Mouse (Mus musculus): ENCODE data around the gene Asf1b. TPM values are rescaled to one million over a fixed set of nuclear protein-coding genes. Genes with fewer than 3 reads are reported as not detected.

Asf1b gene
- polyA plus RNA-seq, 1 experiment from 2014 or later = 114 TPM

- Histone ChIP-seq H3K36me3 (peaks cover 43% of the 10 kb centered on the region), H3K27ac (peak overlapping the region; percentile 92), H3K27me3 (no peaks in the 10 kb centered on the region), H3K4me3 (replicated peaks) (peak overlapping the region; percentile 88), H3K4me1 (replicated peaks) (peaks cover 69% of the 10 kb centered on the region), H3K4me2 (peak overlapping the region; percentile 97), H3K9me3 (replicated peaks) (no peaks in the 10 kb centered on the region), H3K9ac (peak overlapping the region; percentile 91)
- under 1% methylated on average over 75 of the region's 103 CpGs for WGBS (ENCODE audit: insufficient replicate concordance)
- ATAC-seq (ENCODE audit: low read depth) = peak; percentile 85
- peak; percentile 80 for DNase-seq
These were observed 41.5 kb downstream of the Asf1b start for GRCm38 (mm10) chr8:83996567-83997505.

- peak within 1 kb of the TSS; percentile 92 for H3K27ac ChIP-seq
- H3K4me3 ChIP-seq (replicated peaks) = peak within 1 kb of the TSS; percentile 88
- peak; percentile 38 for DNase-seq
- H3K9me3 ChIP-seq (replicated peaks) = no peaks in the 10 kb centered on the region
- no peaks in the 10 kb centered on the region for H3K27me3 ChIP-seq
- no peak for ATAC-seq (ENCODE audit: low read depth)
- WGBS (ENCODE audit: insufficient replicate concordance) = under 1% methylated on average over 55 of the region's 112 CpGs
- H3K4me2 ChIP-seq = peak within 1 kb of the TSS; percentile 97
- peaks cover 69% of the 10 kb centered on the region for H3K4me1 ChIP-seq (replicated peaks)
- H3K9ac ChIP-seq = peak within 1 kb of the TSS; percentile 91
- peaks cover 48% of the 10 kb centered on the region for H3K36me3 ChIP-seq
These were observed 42.3 kb downstream of the Asf1b start, which contains the start of gene Samd1 for GRCm38 (mm10) chr8:83997511-83998141. Gene Samd1, plus strand, starts transcription at chr8:83997672.

- WGBS (ENCODE audit: insufficient replicate concordance) = 3% methylated on average over 78 of the region's 92 CpGs
- peak; percentile 48 for DNase-seq
These were observed 43.1 kb downstream of the Asf1b start for GRCm38 (mm10) chr8:83998231-83999056.

GRCm38 (mm10) chr8:83999057-83999705 lies 43.9 kb downstream of the Asf1b start:
- Histone ChIP-seq H3K36me3 (peaks cover 51% of the 10 kb centered on the region), H3K9me3 (replicated peaks) (no peaks in the 10 kb centered on the region), H3K4me3 (replicated peaks) (peak overlapping the region; percentile 88), H3K4me1 (replicated peaks) (peaks cover 69% of the 10 kb centered on the region), H3K4me2 (peak overlapping the region; percentile 97), H3K27me3 (no peaks in the 10 kb centered on the region), H3K9ac (peak overlapping the region; percentile 88), H3K27ac (peak overlapping the region; percentile 85; the same call in 1 of the 2 replicates)
- 73% methylated on average over 16 of the region's 16 CpGs for WGBS (ENCODE audit: insufficient replicate concordance)
- ATAC-seq (ENCODE audit: low read depth) (no peak), DNase-seq (no peak)

More at GRCm38 (mm10) chr8:83998231-83999056, 43.1 kb downstream of the Asf1b start:
- no peaks in the 10 kb centered on the region for H3K9me3 ChIP-seq (replicated peaks)
- H3K9ac ChIP-seq = peak overlapping the region; percentile 88
- H3K4me2 ChIP-seq = peak overlapping the region; percentile 97
- H3K27ac ChIP-seq = peak overlapping the region; percentile 85
- peak overlapping the region; percentile 88 for H3K4me3 ChIP-seq (replicated peaks)
- no peaks in the 10 kb centered on the region for H3K27me3 ChIP-seq
- no peak for ATAC-seq (ENCODE audit: low read depth)
- H3K4me1 ChIP-seq (replicated peaks) = peaks cover 68% of the 10 kb centered on the region
- H3K36me3 ChIP-seq = peaks cover 53% of the 10 kb centered on the region

GRCm38 (mm10) chr8:83999825-84000224 lies 44.5 kb downstream of the Asf1b start:
- H3K4me3 ChIP-seq (replicated peaks) = peak overlapping the region; percentile 88
- ATAC-seq (ENCODE audit: low read depth) (no peak), DNase-seq (no peak)
- 88% methylated on average over 2 of the region's 2 CpGs for WGBS (ENCODE audit: insufficient replicate concordance)
- peaks cover 46% of the 10 kb centered on the region for H3K36me3 ChIP-seq
- H3K27ac ChIP-seq = no peak overlapping the region
- H3K9ac ChIP-seq = no peak overlapping the region; the same call in 1 of the 2 replicates
- peak overlapping the region; percentile 97 for H3K4me2 ChIP-seq
- H3K4me1 ChIP-seq (replicated peaks) = peaks cover 67% of the 10 kb centered on the region
- no peaks in the 10 kb centered on the region for H3K27me3 ChIP-seq
- H3K9me3 ChIP-seq (replicated peaks) = no peaks in the 10 kb centered on the region

GRCm38 (mm10) chr8:84001281-84002000 lies 46.1 kb downstream of the Asf1b start, which contains the start of gene 1700067K01Rik:
Gene 1700067K01Rik, plus strand, starts transcription at chr8:84001502.
- H3K36me3 ChIP-seq = peaks cover 46% of the 10 kb centered on the region
- H3K4me1 ChIP-seq (replicated peaks) = peaks cover 63% of the 10 kb centered on the region
- H3K4me2 ChIP-seq = peak within 1 kb of the TSS; percentile 10; the same call in 1 of the 2 replicates
- H3K9me3 ChIP-seq (replicated peaks) = no peaks in the 10 kb centered on the region
- no peak within 1 kb of the TSS for H3K27ac ChIP-seq
- ATAC-seq (ENCODE audit: low read depth) (no peak), DNase-seq (no peak)
- H3K27me3 ChIP-seq = no peaks in the 10 kb centered on the region
- H3K9ac ChIP-seq = no peak within 1 kb of the TSS
- H3K4me3 ChIP-seq (replicated peaks) = no peak within 1 kb of the TSS
- 80% methylated on average over 61 of the region's 61 CpGs for WGBS (ENCODE audit: insufficient replicate concordance)

- Histone ChIP-seq H3K9me3 (replicated peaks) (no peaks in the 10 kb centered on the region), H3K4me2 (no peak overlapping the region), H3K9ac (no peak overlapping the region), H3K27me3 (no peaks in the 10 kb centered on the region), H3K27ac (no peak overlapping the region), H3K36me3 (peaks cover 46% of the 10 kb centered on the region), H3K4me1 (replicated peaks) (peaks cover 61% of the 10 kb centered on the region), H3K4me3 (replicated peaks) (no peak overlapping the region)
- no peak for DNase-seq
- ATAC-seq (ENCODE audit: low read depth) = no peak
- 68% methylated on average over 12 of the region's 12 CpGs for WGBS (ENCODE audit: insufficient replicate concordance)
These were observed 47.8 kb downstream of the Asf1b start for GRCm38 (mm10) chr8:84002957-84003611.

GRCm38 (mm10) chr8:84003612-84004246 lies 48.4 kb downstream of the Asf1b start:
- ATAC-seq (ENCODE audit: low read depth) (no peak), DNase-seq (no peak)
- H3K4me2 ChIP-seq = peak overlapping the region; percentile 88
- WGBS (ENCODE audit: insufficient replicate concordance) = 73% methylated on average over 6 of the region's 6 CpGs
- H3K4me3 ChIP-seq (replicated peaks) = peak overlapping the region; percentile 65; the same call in 1 of the 2 replicates
- H3K27me3 ChIP-seq = 0 out of 2 replicates have a peak, but pooled peaks cover 3% of the 10 kb centered on the region
- H3K4me1 ChIP-seq (replicated peaks) = peaks cover 56% of the 10 kb centered on the region
- H3K27ac ChIP-seq = peak overlapping the region; percentile 84
- peak overlapping the region; percentile 76; the same call in 1 of the 2 replicates for H3K9ac ChIP-seq
- H3K9me3 ChIP-seq (replicated peaks) = no peaks in the 10 kb centered on the region
- peaks cover 45% of the 10 kb centered on the region for H3K36me3 ChIP-seq

GRCm38 (mm10) chr8:84004533-84005201 lies 49.4 kb downstream of the Asf1b start:
- Histone ChIP-seq H3K27ac (peak overlapping the region; percentile 84), H3K4me1 (replicated peaks) (peaks cover 46% of the 10 kb centered on the region), H3K4me3 (replicated peaks) (peak overlapping the region; percentile 65), H3K9me3 (replicated peaks) (no peaks in the 10 kb centered on the region), H3K9ac (peak overlapping the region; percentile 76), H3K4me2 (peak overlapping the region; percentile 88), H3K27me3 (peaks cover 6% of the 10 kb centered on the region), H3K36me3 (peaks cover 36% of the 10 kb centered on the region)
- DNase-seq = peak; percentile 85
- 1% methylated on average over 30 of the region's 30 CpGs for WGBS (ENCODE audit: insufficient replicate concordance)
- ATAC-seq (ENCODE audit: low read depth) = peak; percentile 89

All from liver, embryonic 13.5 days (tissue).